Mouse (Mus musculus): Measurements from ENCODE around the gene Cog2. TPM values are rescaled to one million over a fixed set of nuclear protein-coding genes. Genes with fewer than 3 reads are reported as not detected.

Gene Cog2
- polyA plus RNA-seq, 1 experiment from 2014 or later = 31.4 TPM

DNA sequence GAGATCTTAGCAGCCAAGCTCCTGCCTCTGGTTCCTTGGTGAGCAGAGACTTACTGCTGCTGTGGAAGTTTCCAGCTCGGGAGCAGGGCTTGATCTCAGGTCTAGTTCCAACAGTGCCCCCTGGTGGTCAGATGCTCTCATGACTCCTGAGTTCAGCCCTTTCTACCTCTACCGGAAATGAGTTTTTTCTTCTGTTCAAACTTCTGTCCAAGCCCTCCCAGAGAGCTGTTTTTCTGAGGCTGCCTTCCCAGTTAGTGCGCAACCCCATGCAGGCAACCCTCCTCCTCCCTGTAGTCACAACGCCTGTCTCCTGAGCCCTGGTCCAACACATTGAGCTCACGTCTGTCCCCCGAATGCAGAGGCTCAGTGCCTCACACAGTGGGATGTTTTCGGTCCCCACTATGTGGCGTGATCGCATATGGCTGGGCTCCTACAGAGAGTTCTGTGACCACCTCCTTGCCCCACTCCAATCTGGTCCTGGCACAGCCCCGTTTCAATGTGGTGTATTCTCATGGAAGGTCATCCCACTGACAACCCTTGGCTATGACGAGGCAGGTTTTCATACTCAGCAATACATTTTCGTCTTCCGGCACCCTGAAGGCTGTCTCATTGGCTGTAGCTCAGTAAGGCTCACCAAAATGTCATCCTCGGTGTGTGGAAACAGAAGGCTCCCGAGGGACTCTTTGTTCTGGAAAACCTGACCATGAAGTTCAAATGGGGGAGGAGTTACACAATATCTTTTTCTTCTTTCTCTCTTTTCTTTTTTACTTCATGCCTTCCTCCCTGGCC lies 53.2 kb downstream of the Cog2 start:
- no peak overlapping the region for H3K9ac ChIP-seq
- no peaks in the 10 kb centered on the region for H3K27me3 ChIP-seq (replicated peaks)
- H3K4me2 ChIP-seq = no peak overlapping the region
- peaks cover 29% of the 10 kb centered on the region; the same call in 1 of the 2 replicates for H3K4me1 ChIP-seq
- no peak for ATAC-seq (ENCODE audit: insufficient read depth, low FRiP score, low read depth)
- no peak overlapping the region for H3K4me3 ChIP-seq (replicated peaks)
- H3K27ac ChIP-seq = peak overlapping the region; percentile 59; the same call in 1 of the 2 replicates
- 62% methylated on average over 15 of the region's 15 CpGs for WGBS
- no peaks in the 10 kb centered on the region for H3K9me3 ChIP-seq
- no peaks in the 10 kb centered on the region for H3K36me3 ChIP-seq

- Histone ChIP-seq H3K4me1 (peaks cover 12% of the 10 kb centered on the region; the same call in 1 of the 2 replicates), H3K27me3 (replicated peaks) (no peaks in the 10 kb centered on the region), H3K9me3 (no peaks in the 10 kb centered on the region), H3K4me2 (no peak within 1 kb of the TSS), H3K27ac (0 out of 2 replicates have a peak within 1 kb of the TSS, but pooled peaks have one; percentile 35), H3K36me3 (no peaks in the 10 kb centered on the region), H3K9ac (no peak within 1 kb of the TSS), H3K4me3 (replicated peaks) (no peak within 1 kb of the TSS)
- ATAC-seq (ENCODE audit: insufficient read depth, low FRiP score, low read depth) = no peak
- WGBS = 83% methylated on average over 8 of the region's 8 CpGs
These were observed 55.2 kb downstream of the Cog2 start, which contains the start of gene Capn9 for GRCm38 (mm10) chr8:124575811-124576210. TSS of gene Capn9 (plus strand) at chr8:124576111.

- no peak overlapping the region for H3K4me2 ChIP-seq
- H3K9me3 ChIP-seq = no peaks in the 10 kb centered on the region
- ATAC-seq (ENCODE audit: insufficient read depth, low FRiP score, low read depth) = peak; percentile 77
- no peak overlapping the region for H3K4me3 ChIP-seq (replicated peaks)
- H3K4me1 ChIP-seq = peaks cover 10% of the 10 kb centered on the region; the same call in 1 of the 2 replicates
- no peak overlapping the region for H3K9ac ChIP-seq
- no peaks in the 10 kb centered on the region for H3K36me3 ChIP-seq
- no peaks in the 10 kb centered on the region for H3K27me3 ChIP-seq (replicated peaks)
- H3K27ac ChIP-seq = 0 out of 2 replicates have a peak overlapping the region, but pooled peaks have one; percentile 35
- WGBS = 36% methylated on average over 1 of the region's 1 CpGs
These were observed 56.2 kb downstream of the Cog2 start for GRCm38 (mm10) chr8:124576751-124577150.

DNA sequence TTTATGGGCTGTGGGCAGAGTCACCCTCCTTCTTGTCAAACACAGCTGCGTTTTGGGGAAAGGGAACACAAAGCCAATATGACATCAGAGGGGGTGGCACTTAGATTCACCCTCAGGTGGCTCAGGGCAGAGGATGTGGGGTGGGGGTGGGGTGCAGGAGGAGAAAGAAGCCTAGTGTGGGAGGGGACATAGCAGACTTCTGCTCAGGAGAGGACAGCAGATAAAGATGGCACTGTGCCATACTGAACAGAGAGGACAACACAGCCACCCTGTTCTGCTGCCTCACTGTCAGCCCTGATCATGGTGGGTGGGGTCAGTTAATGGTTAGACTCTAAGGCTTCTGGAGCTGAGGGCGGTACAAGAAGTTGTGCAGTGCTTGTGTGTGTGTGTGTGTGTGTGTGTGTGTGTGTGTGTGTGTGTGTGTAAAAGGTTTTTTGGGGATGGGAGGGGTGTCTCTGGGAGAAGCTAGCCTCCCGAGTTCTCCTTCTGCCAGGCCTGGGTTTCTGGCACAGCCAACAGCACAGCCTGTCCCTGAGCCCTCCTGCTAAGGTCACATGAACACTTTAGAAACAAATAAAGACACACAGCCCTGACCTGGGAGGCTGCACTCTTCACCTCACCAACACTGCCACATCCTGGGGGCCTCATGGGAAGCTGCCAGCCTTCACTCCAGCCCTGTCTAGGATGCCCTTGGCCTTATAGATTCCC lies 65.3 kb downstream of the Cog2 start:
- no peaks in the 10 kb centered on the region for H3K9me3 ChIP-seq
- no peaks in the 10 kb centered on the region for H3K36me3 ChIP-seq
- H3K27ac ChIP-seq = no peak overlapping the region
- H3K4me1 ChIP-seq = peaks cover 7% of the 10 kb centered on the region; the same call in 1 of the 2 replicates
- ATAC-seq (ENCODE audit: insufficient read depth, low FRiP score, low read depth) = peak; percentile 58
- H3K9ac ChIP-seq = no peak overlapping the region
- H3K4me3 ChIP-seq (replicated peaks) = no peak overlapping the region
- H3K27me3 ChIP-seq (replicated peaks) = no peaks in the 10 kb centered on the region
- 31% methylated on average over 3 of the region's 3 CpGs for WGBS
- no peak overlapping the region for H3K4me2 ChIP-seq

GRCm38 (mm10) chr8:124586556-124586955 lies 66.0 kb downstream of the Cog2 start:
- no peak overlapping the region for H3K4me3 ChIP-seq (replicated peaks)
- H3K27ac ChIP-seq = no peak overlapping the region
- no peak overlapping the region for H3K9ac ChIP-seq
- no peak for ATAC-seq (ENCODE audit: insufficient read depth, low FRiP score, low read depth)
- peaks cover 7% of the 10 kb centered on the region; the same call in 1 of the 2 replicates for H3K4me1 ChIP-seq
- no peaks in the 10 kb centered on the region for H3K27me3 ChIP-seq (replicated peaks)
- no peaks in the 10 kb centered on the region for H3K9me3 ChIP-seq
- no peak overlapping the region for H3K4me2 ChIP-seq
- 74% methylated on average over 2 of the region's 2 CpGs for WGBS
- no peaks in the 10 kb centered on the region for H3K36me3 ChIP-seq

GRCm38 (mm10) chr8:124589393-124589792 lies 68.8 kb downstream of the Cog2 start:
- Histone ChIP-seq H3K9ac (no peak overlapping the region), H3K27me3 (replicated peaks) (no peaks in the 10 kb centered on the region), H3K4me1 (peaks cover 7% of the 10 kb centered on the region; the same call in 1 of the 2 replicates), H3K36me3 (no peaks in the 10 kb centered on the region), H3K4me2 (no peak overlapping the region), H3K9me3 (no peaks in the 10 kb centered on the region), H3K27ac (no peak overlapping the region), H3K4me3 (replicated peaks) (no peak overlapping the region)
- 68% methylated on average over 4 of the region's 4 CpGs for WGBS
- no peak for ATAC-seq (ENCODE audit: insufficient read depth, low FRiP score, low read depth)

Other genes with a start within 250 kb of the Cog2 start
- 3.0 and 3.3 TPM in 2 replicates for gene Pgbd5, start 81.1 kb upstream of the Cog2 start, polyA plus RNA-seq (2015; fragmentation: Nextera tagmentation; extraction: Ambion mirVana)
- gene Agt, start 48.9 kb downstream of the Cog2 start, polyA plus RNA-seq (2015; fragmentation: Nextera tagmentation; extraction: Ambion mirVana) = 8.2 and 15.8 TPM in 2 replicates
- 0.24 TPM in 2 replicates for gene Capn9, start 55.3 kb downstream of the Cog2 start, polyA plus RNA-seq (2015; fragmentation: Nextera tagmentation; extraction: Ambion mirVana)
- 25.1 and 26.5 TPM in 2 replicates for gene 2310022B05Rik, start 142.6 kb downstream of the Cog2 start, polyA plus RNA-seq (2015; fragmentation: Nextera tagmentation; extraction: Ambion mirVana)
- 45.9 and 49.4 TPM in 2 replicates for gene Ttc13, start 201.2 kb downstream of the Cog2 start, polyA plus RNA-seq (2015; fragmentation: Nextera tagmentation; extraction: Ambion mirVana)
- 22.5 and 24.3 TPM in 2 replicates for gene Arv1, start 201.4 kb downstream of the Cog2 start, polyA plus RNA-seq (2015; fragmentation: Nextera tagmentation; extraction: Ambion mirVana)
- gene Fam89a, start 231.1 kb downstream of the Cog2 start, polyA plus RNA-seq (2015; fragmentation: Nextera tagmentation; extraction: Ambion mirVana) = 4.5 and 4.8 TPM in 2 replicates

Measured in stomach, embryonic 15.5 days (tissue).